17 mouse cellular contexts compared by ENCODE assay signal in genomic region chr12:87238632-87239031, GRCm38 (mm10). TPM values are rescaled to one million over a fixed set of nuclear protein-coding genes. Genes with fewer than 3 reads are reported as not detected.
"Had no signal": no experiment of that assay in that cellular context is flagged by ENCODE, and none has a peak within 500 bp of the region (broad histone marks: within the 10 kb centered on the region; RNA-seq: fewer than 3 reads in every experiment).

Noxred1 (minus strand) TSS chr12:87238732.

- H3K4me3 ChIP-seq: kidney, embryonic 15.5 days; left cerebral cortex, adult 2 months; limb, embryonic 10.5 days; liver, embryonic 12.5 days; lung, embryonic 15.5 days; midbrain, embryonic 12.5 days; neural tube, embryonic 13.5 days had no signal

- H3K27ac ChIP-seq: kidney, embryonic 15.5 days; left cerebral cortex, adult 2 months; limb, embryonic 10.5 days; liver, embryonic 12.5 days; lung, embryonic 15.5 days; macrophage; midbrain, embryonic 12.5 days; neural tube, embryonic 13.5 days; stomach, postnatal 0 days had no signal

- H3K9ac ChIP-seq: kidney, embryonic 15.5 days; liver, embryonic 12.5 days; lung, embryonic 15.5 days; midbrain, embryonic 12.5 days; neural tube, embryonic 13.5 days had no signal

- H3K9me3 ChIP-seq: kidney, embryonic 15.5 days; limb, embryonic 10.5 days; liver, embryonic 12.5 days; lung, embryonic 15.5 days; midbrain, embryonic 12.5 days; neural tube, embryonic 13.5 days had no signal

- H3K4me1 ChIP-seq: kidney, embryonic 15.5 days; limb, embryonic 10.5 days; liver, embryonic 12.5 days; lung, embryonic 15.5 days; midbrain, embryonic 12.5 days; neural tube, embryonic 13.5 days had no signal

- H3K4me2 ChIP-seq: kidney, embryonic 15.5 days; liver, embryonic 12.5 days; lung, embryonic 15.5 days; midbrain, embryonic 12.5 days; neural tube, embryonic 13.5 days had no signal

- ATAC-seq: liver, embryonic 12.5 days; midbrain, embryonic 16.5 days had no signal

- DNase-seq: kidney, adult 2 months; kidney, postnatal 14 days; lung, postnatal 14 days; right cerebral cortex, postnatal 14 days; thymus, adult 2 months; thymus, postnatal 25 days had no signal

- H3K27me3 ChIP-seq: kidney, embryonic 15.5 days; liver, embryonic 12.5 days; lung, embryonic 15.5 days; midbrain, embryonic 12.5 days; neural tube, embryonic 13.5 days had no signal

RNA-seq across cellular contexts. Expression of gene Noxred1, which starts in this region (rescaled TPM):
- total RNA-seq: megakaryocyte-erythroid progenitor cell, adult 5-6 weeks had no signal
